Mouse (Mus musculus) limb, embryonic 14.5 days (tissue): ENCODE measurements around the gene Nudt9. TPM values are rescaled to one million over a fixed set of nuclear protein-coding genes. Genes with fewer than 3 reads are reported as not detected.

Experiments used
- ATAC-seq: fragments of 200-750 bp; cut with Nextera tagmentation; 2 replicates; pipeline ENCODE4 v1.8.0; 2017; ENCODE audit warnings: low read depth, moderate number of reproducible peaks, moderate TSS enrichment; ENCODE audit not compliant: low FRiP score
- DNase-seq: peaks from one replicate; pipeline ENCODE4 v3.0.0-alpha.2; 2015; ENCODE audit warnings: low spot score
- H3K27ac ChIP-seq: fragments of 300-500 bp; sonication (generic); replicated peaks from 2 replicates; pipeline ENCODE4 v1.5.1; 2014; ENCODE audit warnings: low read depth, mild to moderate bottlenecking, low read length, moderate library complexity, mixed read lengths
- H3K27me3 ChIP-seq: fragments of 300-500 bp; sonication (generic); 2 replicates; pipeline ENCODE4 v1.6.1; 2014; ENCODE audit warnings: low read length, mixed read lengths; ENCODE audit not compliant: control insufficient read depth, insufficient read depth
- H3K36me3 ChIP-seq: fragments of 300-500 bp; sonication (generic); 2 replicates; pipeline ENCODE4 v1.6.1; 2014; ENCODE audit warnings: mild to moderate bottlenecking, low read length, moderate library complexity, mixed read lengths; ENCODE audit not compliant: control insufficient read depth, insufficient read depth
- H3K4me1 ChIP-seq: fragments of 300-500 bp; sonication (generic); 2 replicates; pipeline ENCODE4 v1.6.1; 2014; ENCODE audit warnings: antibody characterized with exemption, low read length, mixed read lengths; ENCODE audit not compliant: control insufficient read depth, insufficient read depth
- H3K4me2 ChIP-seq: fragments of 300-500 bp; sonication (generic); replicated peaks from 2 replicates; pipeline ENCODE4 v1.6.1; 2014; ENCODE audit warnings: low read depth, mild to moderate bottlenecking, low read length, moderate library complexity; ENCODE audit not compliant: severe bottlenecking
- H3K4me3 ChIP-seq: fragments of 300-500 bp; sonication (generic); replicated peaks from 2 replicates; pipeline ENCODE4 v1.5.1; 2014; ENCODE audit warnings: low read length
- H3K9ac ChIP-seq: fragments of 300-500 bp; sonication (generic); 2 replicates; pipeline ENCODE4 v1.6.1; 2014; ENCODE audit warnings: mild to moderate bottlenecking, low read depth, low read length, moderate library complexity; ENCODE audit not compliant: severe bottlenecking
- H3K9me3 ChIP-seq: fragments of 300-500 bp; sonication (generic); 2 replicates; pipeline ENCODE4 v1.6.1; 2016; ENCODE audit warnings: low read length; ENCODE audit not compliant: control insufficient read depth
- POLR2A ChIP-seq: fragments of 200-500 bp; IDR thresholded peaks from 2 replicates; pipeline ENCODE4 v1.8.0; 2012; ENCODE audit warnings: inconsistent platforms, mild to moderate bottlenecking, moderate library complexity, borderline replicate concordance; ENCODE audit not compliant: insufficient read depth, insufficient read length; ENCODE audit errors: extremely low read depth
- WGBS: fragments of 180-500 bp; shearing (Covaris S2); extraction: QIAGEN DNeasy Blood & Tissue Kit; methylation state at CpG from one replicate; pipeline ENCODE4 v1.1.7; 2014; 5-methylcytosine and 5-hydroxymethylcytosine counted together
- polyA plus RNA-seq, 2 experiments: library from polyadenylated mRNA; depleted of rRNA in 1 of 2; stranded (reverse) in 1 of 2; unstranded in 1 of 2; fragments of >200 nt; fragmentation: Nextera tagmentation in 1 of 2; extraction: Ambion mirVana in 1 of 2; gene quantifications; 2 replicates each; pipeline versions ENCODE4 v1.2.1 to v1.2.3; 2012 to 2014

Gene Nudt9
- polyA plus RNA-seq, 2 experiments: 48.0 to 58.6 TPM

- Histone ChIP-seq H3K27ac (no peak overlapping the region), H3K4me1 (0 out of 2 replicates have a peak, but pooled peaks cover 2% of the 10 kb centered on the region), H3K9ac (no peak overlapping the region), H3K9me3 (no peaks in the 10 kb centered on the region), H3K4me3 (no peak overlapping the region), H3K36me3 (no peaks in the 10 kb centered on the region), H3K4me2 (no peak overlapping the region), H3K27me3 (no peaks in the 10 kb centered on the region)
- DNase-seq: no peak
- 27% methylated on average over 10 of the region's 10 CpGs for WGBS
- ATAC-seq: no peak; the same call in 1 of the 2 replicates
- no peak for TF ChIP-seq POLR2A
These were observed 55.8 kb downstream of the Nudt9 start for GRCm38 (mm10) chr5:104101678-104102531.

DNA sequence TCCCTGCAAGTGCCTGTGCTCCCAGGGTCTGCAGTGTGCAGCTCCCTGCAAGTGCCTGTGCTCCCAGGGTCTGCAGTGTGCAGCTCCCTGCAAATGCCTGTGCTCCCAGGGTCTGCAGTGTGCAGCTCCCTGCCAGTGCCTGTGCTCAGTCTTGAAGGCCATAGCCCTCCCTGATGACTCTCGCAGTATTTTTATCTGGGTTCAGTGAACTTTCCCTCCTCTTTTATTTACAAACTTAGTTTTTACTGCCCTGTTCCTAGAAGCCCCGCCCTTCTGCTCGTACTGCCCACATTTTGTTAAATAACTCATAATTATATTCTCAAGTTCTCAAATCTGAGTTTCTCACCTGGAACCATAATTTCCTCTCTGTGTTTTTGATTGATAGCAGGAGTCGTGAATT, 57.1 kb downstream of the Nudt9 start:
- H3K27me3 ChIP-seq: no peaks in the 10 kb centered on the region
- 65% methylated on average over 4 of the region's 4 CpGs for WGBS
- no peak for TF ChIP-seq POLR2A
- DNase-seq (no peak), ATAC-seq (no peak)
- no peak overlapping the region for H3K4me2 ChIP-seq
- H3K27ac ChIP-seq: no peak overlapping the region
- H3K4me1 ChIP-seq: peaks cover 11% of the 10 kb centered on the region
- no peaks in the 10 kb centered on the region for H3K9me3 ChIP-seq
- H3K9ac ChIP-seq: no peak overlapping the region
- no peaks in the 10 kb centered on the region for H3K36me3 ChIP-seq
- H3K4me3 ChIP-seq: no peak overlapping the region

GRCm38 (mm10) chr5:104104111-104104510, 58.0 kb downstream of the Nudt9 start:
- Histone ChIP-seq H3K9ac (no peak overlapping the region), H3K4me1 (peaks cover 19% of the 10 kb centered on the region), H3K4me2 (no peak overlapping the region), H3K4me3 (no peak overlapping the region), H3K27ac (no peak overlapping the region), H3K27me3 (no peaks in the 10 kb centered on the region), H3K36me3 (no peaks in the 10 kb centered on the region), H3K9me3 (no peaks in the 10 kb centered on the region)
- 68% methylated on average over 2 of the region's 2 CpGs for WGBS
- no peak for TF ChIP-seq POLR2A
- DNase-seq (no peak), ATAC-seq (no peak)

DNA sequence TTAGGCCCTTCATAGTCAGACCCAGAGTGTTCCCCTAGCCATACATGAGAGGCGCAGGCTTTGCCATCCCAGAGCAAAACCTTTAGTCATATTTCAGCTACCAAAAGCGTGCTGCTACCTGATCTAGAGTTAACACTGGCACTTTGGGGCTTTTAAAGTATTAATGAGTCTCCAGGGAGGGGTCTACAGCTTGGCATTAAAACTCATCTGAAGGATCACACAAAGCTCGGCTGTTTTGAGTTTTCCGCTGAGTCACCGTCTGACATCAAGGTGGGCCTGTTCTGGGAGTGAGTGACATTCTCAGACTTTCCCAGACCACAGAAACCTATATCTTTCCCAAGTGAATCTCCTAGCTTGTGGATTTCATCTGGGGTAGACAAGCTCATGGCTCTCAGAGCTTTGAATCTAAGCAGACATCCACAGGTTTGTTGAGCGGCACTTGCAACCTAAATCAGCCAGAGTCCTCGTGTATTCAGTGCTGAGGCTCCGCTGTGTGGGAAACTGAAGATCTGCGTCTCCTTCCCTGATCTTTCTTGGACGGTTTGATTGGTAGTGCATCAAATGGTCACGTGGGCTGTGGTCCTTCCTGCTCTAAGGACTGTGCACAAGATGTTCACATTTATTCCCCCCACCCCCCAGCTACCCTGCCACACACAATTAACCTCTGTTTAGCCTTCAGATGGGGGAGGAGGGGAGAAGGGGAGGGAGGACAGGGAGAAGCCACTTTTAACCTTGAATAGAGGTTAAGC, 62.2 kb downstream of the Nudt9 start:
- Histone ChIP-seq H3K9ac (0 out of 2 replicates have a peak overlapping the region, but pooled peaks have one; percentile 3), H3K9me3 (no peaks in the 10 kb centered on the region), H3K27me3 (no peaks in the 10 kb centered on the region), H3K4me2 (peak overlapping the region; percentile 36), H3K4me3 (peak overlapping the region; percentile 19), H3K27ac (peak overlapping the region; percentile 43; the same call in 1 of the 2 replicates), H3K36me3 (no peaks in the 10 kb centered on the region), H3K4me1 (peaks cover 52% of the 10 kb centered on the region)
- no peak for TF ChIP-seq POLR2A
- WGBS: 34% methylated on average over 11 of the region's 11 CpGs
- DNase-seq (peak; percentile 46), ATAC-seq (peak; percentile 20; the same call in 1 of the 2 replicates)

GRCm38 (mm10) chr5:104108879-104109369, 62.8 kb downstream of the Nudt9 start:
- 0 out of 2 replicates have a peak overlapping the region, but pooled peaks have one; percentile 3 for H3K9ac ChIP-seq
- no peak for TF ChIP-seq POLR2A
- no peaks in the 10 kb centered on the region for H3K36me3 ChIP-seq
- H3K27ac ChIP-seq: peak overlapping the region; percentile 43; the same call in 1 of the 2 replicates
- DNase-seq (peak; percentile 61), ATAC-seq (peak; percentile 34; the same call in 1 of the 2 replicates)
- H3K27me3 ChIP-seq: no peaks in the 10 kb centered on the region
- peaks cover 59% of the 10 kb centered on the region for H3K4me1 ChIP-seq
- H3K4me3 ChIP-seq: peak overlapping the region; percentile 19
- H3K9me3 ChIP-seq: no peaks in the 10 kb centered on the region
- H3K4me2 ChIP-seq: peak overlapping the region; percentile 36
- WGBS: 13% methylated on average over 18 of the region's 18 CpGs
